Mouse (Mus musculus) hindbrain, postnatal 0 days (tissue): Measurements from ENCODE around the gene 1700001F09Rik. TPM values are rescaled to one million over a fixed set of nuclear protein-coding genes. Genes with fewer than 3 reads are reported as not detected.

Experiments used
- polyA plus RNA-seq: library from polyadenylated mRNA; unstranded; fragments of >200 nt; fragmentation: Nextera tagmentation; extraction: Ambion mirVana; gene quantifications from 2 replicates; pipeline ENCODE4 v1.2.1, GENCODE M21; 2015
- total RNA-seq: library from RNA; depleted of rRNA; stranded (reverse); fragments of >200 nt; gene quantifications from 2 replicates; pipeline ENCODE4 v1.2.3, GENCODE M21; 2014; rRNA removed

The 1700001F09Rik gene
- total and polyA plus RNA-seq, 2 experiments from 2014 or later, result not detected

Other genes with a start within 250 kb of the 1700001F09Rik start
- gene Gm8104, start 247.2 kb downstream of the 1700001F09Rik start, total RNA-seq, result not detected in 2 replicates
- gene Gm8104, start 247.2 kb downstream of the 1700001F09Rik start, polyA plus RNA-seq, result 0.19 and 0.36 TPM in 2 replicates
- not detected in 2 replicates for gene Gm7233, start 167.9 kb downstream of the 1700001F09Rik start, total RNA-seq
- 0.09 and 0.11 TPM in 2 replicates for gene Gm7233, start 167.9 kb downstream of the 1700001F09Rik start, polyA plus RNA-seq
- gene Gm8122, start 112.5 kb downstream of the 1700001F09Rik start, total RNA-seq, result not detected in 2 replicates
- not detected in 2 replicates for gene Gm8122, start 112.5 kb downstream of the 1700001F09Rik start, polyA plus RNA-seq
- gene Gm8126, start 89.2 kb downstream of the 1700001F09Rik start, total RNA-seq, result not detected in 2 replicates
- gene Gm8126, start 89.2 kb downstream of the 1700001F09Rik start, polyA plus RNA-seq, result not detected in 2 replicates
- gene Gm9732, start 72.8 kb downstream of the 1700001F09Rik start, total RNA-seq, result 1.4 TPM in 1 of 2 replicates, not detected in the other
- gene Gm9732, start 72.8 kb downstream of the 1700001F09Rik start, polyA plus RNA-seq, result 0.15 TPM in 1 of 2 replicates, not detected in the other
- gene Gm8127, start 54.0 kb downstream of the 1700001F09Rik start, total RNA-seq, result not detected in 2 replicates
- gene Gm8127, start 54.0 kb downstream of the 1700001F09Rik start, polyA plus RNA-seq, result not detected in 2 replicates
- gene Gm8138, start 68.5 kb upstream of the 1700001F09Rik start, total RNA-seq, result not detected in 2 replicates
- not detected in 2 replicates for gene Gm8138, start 68.5 kb upstream of the 1700001F09Rik start, polyA plus RNA-seq
- not detected in 2 replicates for gene Gm5799, start 195.8 kb upstream of the 1700001F09Rik start, total RNA-seq
- not detected in 2 replicates for gene Gm5799, start 195.8 kb upstream of the 1700001F09Rik start, polyA plus RNA-seq
- not detected in 2 replicates for gene Gm17654, start 231.3 kb upstream of the 1700001F09Rik start, total RNA-seq
- gene Gm17654, start 231.3 kb upstream of the 1700001F09Rik start, polyA plus RNA-seq, result not detected in 2 replicates